Mouse (Mus musculus): ENCODE data around the gene Mgst1. TPM values are rescaled to one million over a fixed set of nuclear protein-coding genes. Genes with fewer than 3 reads are reported as not detected.
A peak's percentile ranks its signal among the peaks of the same experiment; 100 is the strongest.

Gene Mgst1
- polyA plus RNA-seq, 1 experiment from 2014 or later = 161 TPM

GRCm38 (mm10) chr6:138141111-138141592, 1.0 kb downstream of the Mgst1 start:
- no peaks in the 10 kb centered on the region for H3K36me3 ChIP-seq
- no peaks in the 10 kb centered on the region for H3K9me3 ChIP-seq (replicated peaks)
- peak overlapping the region; percentile 61 for H3K4me2 ChIP-seq
- peak overlapping the region; percentile 71 for H3K27ac ChIP-seq
- peak overlapping the region; percentile 63; the same call in 1 of the 2 replicates for H3K9ac ChIP-seq
- H3K27me3 ChIP-seq = no peaks in the 10 kb centered on the region
- no peak for DNase-seq
- H3K4me3 ChIP-seq (replicated peaks) = peak overlapping the region; percentile 54
- 0 out of 2 replicates have a peak, but pooled peaks cover 5% of the 10 kb centered on the region for H3K4me1 ChIP-seq (replicated peaks)
- peak; percentile 45 for ATAC-seq (ENCODE audit: low read depth)
- 55% methylated on average over 4 of the region's 4 CpGs for WGBS (ENCODE audit: insufficient replicate concordance)

DNA sequence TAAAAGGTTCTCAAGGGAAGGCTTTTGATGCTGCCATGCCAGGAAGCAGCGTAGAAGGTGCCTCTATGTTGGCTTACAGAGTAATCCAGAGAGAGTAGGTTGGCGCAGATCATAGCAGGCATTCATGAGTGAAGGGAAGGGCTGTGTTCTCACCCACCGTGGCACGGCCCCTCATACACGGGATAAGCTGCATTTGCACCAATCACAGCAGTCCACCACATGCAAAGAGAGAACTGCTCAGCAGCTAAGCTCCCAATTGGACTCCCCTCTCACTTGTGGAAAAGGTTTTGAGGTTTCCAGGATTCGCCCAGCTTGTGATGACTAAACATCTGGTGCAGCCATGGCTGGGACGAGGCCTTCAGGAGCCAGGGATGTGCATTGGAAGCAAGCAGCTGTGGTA, 2.5 kb downstream of the Mgst1 start:
- ATAC-seq (ENCODE audit: low read depth) (no peak), DNase-seq (no peak)
- Histone ChIP-seq H3K36me3 (no peaks in the 10 kb centered on the region), H3K4me1 (replicated peaks) (0 out of 2 replicates have a peak, but pooled peaks cover 5% of the 10 kb centered on the region), H3K4me2 (peak overlapping the region; percentile 61), H3K27ac (no peak overlapping the region), H3K9ac (no peak overlapping the region), H3K9me3 (replicated peaks) (0 out of 2 replicates have a peak, but pooled peaks cover 3% of the 10 kb centered on the region), H3K27me3 (no peaks in the 10 kb centered on the region), H3K4me3 (replicated peaks) (no peak overlapping the region)
- WGBS (ENCODE audit: insufficient replicate concordance) = 70% methylated on average over 7 of the region's 7 CpGs

- Histone ChIP-seq H3K9ac (no peak overlapping the region), H3K27ac (no peak overlapping the region), H3K9me3 (replicated peaks) (0 out of 2 replicates have a peak, but pooled peaks cover 3% of the 10 kb centered on the region), H3K27me3 (no peaks in the 10 kb centered on the region), H3K4me3 (replicated peaks) (no peak overlapping the region), H3K4me1 (replicated peaks) (0 out of 2 replicates have a peak, but pooled peaks cover 5% of the 10 kb centered on the region), H3K36me3 (0 out of 2 replicates have a peak, but pooled peaks cover 2% of the 10 kb centered on the region), H3K4me2 (peak overlapping the region; percentile 61)
- no peak for DNase-seq
- 45% methylated on average over 3 of the region's 3 CpGs for WGBS (ENCODE audit: insufficient replicate concordance)
- ATAC-seq (ENCODE audit: low read depth) = no peak
Observed at GRCm38 (mm10) chr6:138143450-138143849, 3.3 kb downstream of the Mgst1 start.

- no peak overlapping the region for H3K9ac ChIP-seq
- H3K27ac ChIP-seq = no peak overlapping the region
- H3K4me1 ChIP-seq (replicated peaks) = no peaks in the 10 kb centered on the region
- peaks cover 11% of the 10 kb centered on the region; the same call in 1 of the 2 replicates for H3K36me3 ChIP-seq
- no peaks in the 10 kb centered on the region for H3K27me3 ChIP-seq
- WGBS (ENCODE audit: insufficient replicate concordance) = 22% methylated on average over 5 of the region's 5 CpGs
- no peak for ATAC-seq (ENCODE audit: low read depth)
- H3K9me3 ChIP-seq (replicated peaks) = no peaks in the 10 kb centered on the region
- H3K4me3 ChIP-seq (replicated peaks) = no peak overlapping the region
- DNase-seq = no peak
- no peak overlapping the region for H3K4me2 ChIP-seq
Observed at GRCm38 (mm10) chr6:138153111-138153510, 13.0 kb downstream of the Mgst1 start.

DNA sequence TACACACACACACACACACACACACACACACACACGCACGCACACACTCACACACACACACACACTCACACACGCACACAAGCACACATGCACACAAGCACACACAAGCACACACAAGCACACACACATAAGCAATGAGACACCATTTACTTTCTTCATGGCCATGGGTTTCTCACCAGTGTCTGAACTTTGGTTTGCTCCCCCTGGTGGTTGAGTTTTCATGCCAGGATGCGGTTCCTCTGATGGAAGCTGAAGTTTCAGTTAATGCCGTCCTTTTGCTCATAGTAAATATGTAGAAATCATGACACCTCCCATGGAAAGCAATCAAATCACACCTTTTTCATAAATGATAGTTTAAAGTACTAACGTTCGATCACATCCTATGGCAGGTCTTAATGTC, 23.8 kb downstream of the Mgst1 start:
- ATAC-seq (ENCODE audit: low read depth) = no peak
- no peaks in the 10 kb centered on the region for H3K9me3 ChIP-seq (replicated peaks)

GRCm38 (mm10) chr6:138171480-138172224, 31.5 kb downstream of the Mgst1 start:
- no peak overlapping the region for H3K4me2 ChIP-seq
- DNase-seq (no peak), ATAC-seq (ENCODE audit: low read depth) (no peak)
- no peaks in the 10 kb centered on the region for H3K27me3 ChIP-seq
- no peak overlapping the region for H3K9ac ChIP-seq
- no peaks in the 10 kb centered on the region for H3K9me3 ChIP-seq (replicated peaks)
- H3K4me1 ChIP-seq (replicated peaks) = no peaks in the 10 kb centered on the region
- no peak overlapping the region for H3K27ac ChIP-seq
- WGBS (ENCODE audit: insufficient replicate concordance) = 55% methylated on average over 15 of the region's 15 CpGs
- H3K4me3 ChIP-seq (replicated peaks) = no peak overlapping the region
- no peaks in the 10 kb centered on the region for H3K36me3 ChIP-seq

More for the DNA sequence above, 23.8 kb downstream of the Mgst1 start:
- DNase-seq = no peak
- no peaks in the 10 kb centered on the region for H3K27me3 ChIP-seq
- no peaks in the 10 kb centered on the region for H3K36me3 ChIP-seq
- no peak overlapping the region for H3K9ac ChIP-seq
- no peak overlapping the region for H3K4me3 ChIP-seq (replicated peaks)
- 62% methylated on average over 7 of the region's 7 CpGs for WGBS (ENCODE audit: insufficient replicate concordance)
- H3K4me2 ChIP-seq = no peak overlapping the region
- H3K27ac ChIP-seq = no peak overlapping the region
- no peaks in the 10 kb centered on the region for H3K4me1 ChIP-seq (replicated peaks)

Other genes with a start within 250 kb of the Mgst1 start
- gene Slc15a5, start 60.4 kb upstream of the Mgst1 start, polyA plus RNA-seq (2015; fragmentation: Nextera tagmentation; extraction: Ambion mirVana) = not detected in 2 replicates